Mouse (Mus musculus) ES-Bruce4 (cell line): ENCODE results near the gene Ssrp1. TPM values are rescaled to one million over a fixed set of nuclear protein-coding genes. Genes with fewer than 3 reads are reported as not detected.

Experiments
- H3K27ac ChIP-seq: 2 replicates; pipeline ENCODE4 v1.5.1; 2012; ENCODE audit warnings: low read length, inconsistent platforms; ENCODE audit not compliant: insufficient read depth
- H3K27me3 ChIP-seq: 2 replicates; pipeline ENCODE4 v1.6.1; 2012; ENCODE audit warnings: mild to moderate bottlenecking, low read length, inconsistent platforms; ENCODE audit not compliant: control insufficient read depth, poor library complexity, insufficient read depth, severe bottlenecking
- H3K36me3 ChIP-seq: 2 replicates; pipeline ENCODE4 v1.6.1; 2012; ENCODE audit warnings: inconsistent platforms, mild to moderate bottlenecking, low read length, moderate library complexity; ENCODE audit not compliant: control insufficient read depth, poor library complexity, insufficient read depth, severe bottlenecking
- H3K4me1 ChIP-seq: one replicate; pipeline ENCODE4 v1.8.1; 2011; ENCODE audit warnings: low read length; ENCODE audit not compliant: control insufficient read depth, insufficient read depth
- H3K4me3 ChIP-seq: 2 replicates; pipeline ENCODE4 v1.5.1; 2011; ENCODE audit warnings: low read depth, mild to moderate bottlenecking, low read length
- H3K9ac ChIP-seq: 2 replicates; pipeline ENCODE4 v1.6.1; 2012; ENCODE audit warnings: low read depth, mild to moderate bottlenecking, inconsistent platforms; ENCODE audit not compliant: poor library complexity, severe bottlenecking
- H3K9me3 ChIP-seq: replicated peaks from 2 replicates; pipeline ENCODE4 v1.6.1; 2012; ENCODE audit warnings: mild to moderate bottlenecking, low read length, inconsistent platforms; ENCODE audit not compliant: control insufficient read depth, poor library complexity, insufficient read depth, severe bottlenecking
- CTCF ChIP-seq: IDR thresholded peaks from one replicate; pipeline ENCODE4 v1.8.1; 2011; ENCODE audit warnings: low read depth, low read length
- EP300 ChIP-seq: IDR thresholded peaks from 2 replicates; pipeline ENCODE4 v1.6.1; 2011; ENCODE audit warnings: low read depth, low read length; ENCODE audit not compliant: insufficient read depth
- POLR2A ChIP-seq: IDR thresholded peaks from one replicate; pipeline ENCODE4 v1.8.1; 2011; ENCODE audit warnings: low read length; ENCODE audit not compliant: insufficient read depth
- polyA plus RNA-seq: library from polyadenylated mRNA; stranded (reverse); fragments of >200 nt; gene quantifications from 2 replicates; pipeline ENCODE4 v1.2.4, GENCODE M21; 2011; ENCODE audit warnings: low read depth; ENCODE audit not compliant: missing spikeins, insufficient read depth, insufficient read length

The Ssrp1 gene
- polyA plus RNA-seq, 1 experiment = 228 TPM

- H3K36me3 ChIP-seq = no peaks in the 10 kb centered on the region
- TF ChIP-seq EP300 (no peak), POLR2A (no peak), CTCF (no peak)
Observed at GRCm38 (mm10) chr2:85071921-85072320, 34.9 kb downstream of the Ssrp1 start.

GRCm38 (mm10) chr2:85073751-85074150, 36.7 kb downstream of the Ssrp1 start:
- Histone ChIP-seq H3K4me1 (no peaks in the 10 kb centered on the region), H3K27me3 (no peaks in the 10 kb centered on the region), H3K36me3 (no peaks in the 10 kb centered on the region)

More at GRCm38 (mm10) chr2:85071921-85072320, 34.9 kb downstream of the Ssrp1 start:
- Histone ChIP-seq H3K27me3 (no peaks in the 10 kb centered on the region), H3K27ac (no peak overlapping the region), H3K4me1 (no peaks in the 10 kb centered on the region), H3K9me3 (no peaks in the 10 kb centered on the region), H3K4me3 (no peak overlapping the region), H3K9ac (no peak overlapping the region)

GRCm38 (mm10) chr2:85088716-85089646, 51.9 kb downstream of the Ssrp1 start:
- H3K4me3 ChIP-seq = no peak overlapping the region
- H3K36me3 ChIP-seq = no peaks in the 10 kb centered on the region
- H3K9me3 ChIP-seq = no peaks in the 10 kb centered on the region
- H3K4me1 ChIP-seq = no peaks in the 10 kb centered on the region
- TF ChIP-seq CTCF = no peak
- H3K27me3 ChIP-seq = no peaks in the 10 kb centered on the region; the same call in none of the 2 replicates
- no peak overlapping the region for H3K27ac ChIP-seq
- no peak overlapping the region for H3K9ac ChIP-seq

More at GRCm38 (mm10) chr2:85073751-85074150, 36.7 kb downstream of the Ssrp1 start:
- no peak for TF ChIP-seq EP300
- H3K9ac ChIP-seq = no peak overlapping the region
- no peak overlapping the region for H3K4me3 ChIP-seq
- H3K27ac ChIP-seq = no peak overlapping the region
- H3K9me3 ChIP-seq = no peaks in the 10 kb centered on the region

- H3K27me3 ChIP-seq = no peaks in the 10 kb centered on the region
- H3K9me3 ChIP-seq = no peaks in the 10 kb centered on the region
- H3K4me3 ChIP-seq = no peak overlapping the region
- no peak overlapping the region for H3K27ac ChIP-seq
- H3K9ac ChIP-seq = no peak overlapping the region
- H3K36me3 ChIP-seq = no peaks in the 10 kb centered on the region
- H3K4me1 ChIP-seq = no peaks in the 10 kb centered on the region
- TF ChIP-seq POLR2A = no peak
- TF ChIP-seq CTCF = no peak
- no peak for TF ChIP-seq EP300
Observed at GRCm38 (mm10) chr2:85091325-85091724, 54.3 kb downstream of the Ssrp1 start.

- Histone ChIP-seq H3K4me3 (no peak overlapping the region), H3K9me3 (peaks cover 3% of the 10 kb centered on the region), H3K27me3 (no peaks in the 10 kb centered on the region), H3K36me3 (no peaks in the 10 kb centered on the region), H3K9ac (no peak overlapping the region), H3K4me1 (no peaks in the 10 kb centered on the region), H3K27ac (no peak overlapping the region)
- TF ChIP-seq POLR2A (no peak), EP300 (no peak), CTCF (no peak)
Observed at GRCm38 (mm10) chr2:85093376-85093775, 56.3 kb downstream of the Ssrp1 start.

- no peaks in the 10 kb centered on the region for H3K4me1 ChIP-seq
- H3K27ac ChIP-seq = no peak overlapping the region
- no peak overlapping the region for H3K4me3 ChIP-seq
- no peak for TF ChIP-seq POLR2A
- no peak for TF ChIP-seq CTCF
- TF ChIP-seq EP300 = no peak
- no peaks in the 10 kb centered on the region for H3K36me3 ChIP-seq
- H3K9ac ChIP-seq = no peak overlapping the region
- no peaks in the 10 kb centered on the region for H3K27me3 ChIP-seq
- H3K9me3 ChIP-seq = peaks cover 3% of the 10 kb centered on the region
Observed at GRCm38 (mm10) chr2:85095906-85096305, 58.9 kb downstream of the Ssrp1 start.

Other genes with a start within 250 kb of the Ssrp1 start
- gene Ube2l6, start 238.4 kb upstream of the Ssrp1 start, polyA plus RNA-seq = 12.6 and 14.3 TPM in 2 replicates
- gene Smtnl1, start 214.6 kb upstream of the Ssrp1 start, polyA plus RNA-seq = 2.6 and 2.8 TPM in 2 replicates
- 40.8 and 47.3 TPM in 2 replicates for gene Timm10, start 210.2 kb upstream of the Ssrp1 start, polyA plus RNA-seq
- gene Slc43a1, start 198.4 kb upstream of the Ssrp1 start, polyA plus RNA-seq = 11.5 and 12.3 TPM in 2 replicates
- not detected in 2 replicates for gene Rtn4rl2, start 150.5 kb upstream of the Ssrp1 start, polyA plus RNA-seq
- 4.4 and 4.9 TPM in 2 replicates for gene Slc43a3, start 100.7 kb upstream of the Ssrp1 start, polyA plus RNA-seq
- gene Prg2, start 56.8 kb upstream of the Ssrp1 start, polyA plus RNA-seq = not detected in 2 replicates
- gene Prg3, start 49.0 kb upstream of the Ssrp1 start, polyA plus RNA-seq = not detected in 2 replicates
- 1.3 and 2.5 TPM in 2 replicates for gene P2rx3, start 228 bp downstream of the Ssrp1 start, polyA plus RNA-seq
- 27.1 and 33.6 TPM in 2 replicates for gene Tnks1bp1, start 10.8 kb downstream of the Ssrp1 start, polyA plus RNA-seq
- gene Aplnr, start 99.0 kb downstream of the Ssrp1 start, polyA plus RNA-seq = 2.3 and 3.3 TPM in 2 replicates
- gene Lrrc55, start 160.0 kb downstream of the Ssrp1 start, polyA plus RNA-seq = not detected in 2 replicates